Mouse (Mus musculus) liver, embryonic 14.5 days (tissue): ENCODE data around the gene Fkbp2.

Experiments used
- CTCF ChIP-seq: IDR thresholded peaks from 2 replicates; pipeline ENCODE4 v1.5.1; 2016; ENCODE audit warnings: antibody characterized with exemption, low read depth, control low read depth
- EP300 ChIP-seq: IDR thresholded peaks from 2 replicates; pipeline ENCODE4 v1.6.1; 2016; ENCODE audit warnings: antibody characterized with exemption, low read depth

DNA sequence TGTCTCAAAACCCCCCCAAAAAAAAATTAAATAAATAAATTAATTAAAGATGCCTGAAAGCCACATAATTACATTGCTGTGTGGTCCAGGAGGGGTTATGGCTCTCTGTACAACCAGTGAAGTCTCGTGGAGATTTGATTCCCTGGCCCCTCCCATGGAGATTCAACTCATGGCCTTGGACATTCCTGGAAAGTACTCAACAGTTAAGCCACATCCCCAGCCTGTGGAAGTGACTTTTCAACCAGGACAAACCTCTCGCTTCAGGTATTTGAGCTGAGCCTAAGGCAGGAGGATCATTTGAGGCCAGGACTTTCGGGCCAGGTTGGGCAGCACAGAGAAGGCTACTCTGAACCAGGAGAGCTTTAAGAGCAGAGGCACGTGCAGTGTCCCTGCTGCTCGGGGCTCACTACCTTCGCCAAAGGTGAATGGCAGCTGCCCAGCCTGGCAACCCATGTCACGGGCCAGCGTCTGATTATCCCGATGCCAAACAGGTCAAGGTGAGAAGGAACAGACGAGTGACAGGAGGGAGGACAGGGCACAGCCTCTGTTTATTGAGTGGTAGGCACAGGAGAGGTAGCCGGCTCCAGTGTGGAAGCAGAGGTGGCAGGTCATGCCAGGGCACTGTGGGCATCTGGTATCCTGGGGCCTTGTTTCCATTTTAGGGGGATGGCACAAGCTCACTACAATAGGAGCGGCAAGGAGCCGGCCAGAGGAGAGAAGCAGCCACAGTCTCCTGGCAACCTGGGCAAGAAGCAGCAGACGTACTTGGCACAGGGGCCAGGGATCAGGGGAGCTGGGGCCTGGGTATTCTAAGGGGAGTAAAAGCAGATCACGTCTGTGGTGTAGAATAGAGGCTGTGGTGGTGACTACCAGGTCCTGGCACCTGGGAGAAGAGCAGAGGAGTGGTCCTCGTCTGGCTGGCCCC lies 42.5 kb downstream of the Fkbp2 start:
- TF ChIP-seq CTCF (no peak), EP300 (no peak)
